ENCODE assay signal across 10 mouse cellular contexts in the genomic region with DNA sequence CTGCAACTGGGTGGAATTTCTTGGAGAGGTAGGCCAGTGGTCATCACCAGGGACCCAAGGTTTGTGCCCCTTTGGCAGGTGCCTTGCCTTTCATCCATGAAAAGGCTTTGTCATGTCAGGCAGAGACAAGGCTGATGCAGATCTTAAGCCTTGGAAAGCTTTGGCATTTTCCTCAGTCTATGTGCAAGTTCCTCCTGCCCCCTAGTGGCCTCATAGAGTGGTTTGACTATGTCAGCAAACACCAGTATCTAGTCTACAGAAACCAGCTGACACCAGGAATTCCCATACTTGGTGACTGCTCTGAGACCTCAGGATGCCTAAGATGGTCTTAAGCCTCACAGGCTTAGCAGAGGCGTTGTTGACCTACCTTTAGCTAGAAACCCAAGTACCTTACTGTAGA. TPM values are rescaled to one million over a fixed set of nuclear protein-coding genes. Genes with fewer than 3 reads are reported as not detected.
DNase-seq lines count a peak whose midpoint lies in the region; ATAC-seq and TF ChIP-seq lines count a peak whose summit lies in the region.
"Had no signal": no experiment of that assay in that cellular context is flagged by ENCODE, and none has a peak within 500 bp of the region (broad histone marks: within the 10 kb centered on the region; RNA-seq: fewer than 3 reads in every experiment).

No protein-coding gene starts in this region.

- TF ChIP-seq CTCF in CH12.LX (conservative IDR thresholded peaks at IDR 0.05 in 1 of 2, IDR thresholded peaks at IDR 0.05 in 1 of 2; ENCODE audit: low read depth in 2 of 2, low read length in 2 of 2): peak in 1 of 2 experiments; percentile 29; a peak in 2 of 4 replicates
- TF ChIP-seq CTCF in hindbrain, postnatal 0 days (IDR thresholded peaks at IDR 0.05; ENCODE audit: low read depth): peak; percentile 73

- no peaks in the 10 kb centered on the region for H3K79me2 ChIP-seq in CH12.LX (replicated peaks; ENCODE audit: control insufficient read depth, extremely low read depth, insufficient read depth, poor library complexity, severe bottlenecking)

- H3K9ac ChIP-seq in CH12.LX (ENCODE audit: insufficient read depth, low read depth): no peak overlapping the region
- H3K9ac ChIP-seq in embryonic facial prominence, embryonic 11.5 days (replicated peaks; ENCODE audit: low read length): no peak overlapping the region
- H3K9ac ChIP-seq in hindbrain, postnatal 0 days (replicated peaks; ENCODE audit: low read length): no peak overlapping the region
- H3K9ac ChIP-seq in midbrain, embryonic 13.5 days (replicated peaks): no peak overlapping the region
- H3K9ac ChIP-seq: limb, embryonic 12.5 days had no signal

- dilution Hi-C loops in CH12.LX (cut with MboI; ENCODE audit: extremely low pct_ligation_motif_present, extremely low pct_unique_long_range_greater_than_20kb, low sequenced_read_pairs): no loop called here

- in situ Hi-C loops in CH12.LX (cut with MboI; ENCODE audit: low pct_ligation_motif_present, low pct_unique_long_range_greater_than_20kb, low sequenced_read_pairs): loop anchor here (25.0 kb wide), 1 partner anchor 311 kb away; no protein-coding TSS in a partner anchor

- H3K9me3 ChIP-seq in CH12.LX (replicated peaks; ENCODE audit: low read length): peaks cover 16% of the 10 kb centered on the region
- H3K9me3 ChIP-seq in embryonic facial prominence, embryonic 11.5 days (replicated peaks; ENCODE audit: control insufficient read depth, low read length): no peaks in the 10 kb centered on the region
- no peaks in the 10 kb centered on the region for H3K9me3 ChIP-seq in hindbrain, postnatal 0 days (ENCODE audit: low read length)
- H3K9me3 ChIP-seq in midbrain, embryonic 13.5 days: no peaks in the 10 kb centered on the region
- H3K9me3 ChIP-seq: limb, embryonic 12.5 days had no signal

- no peaks in the 10 kb centered on the region for H3K27me3 ChIP-seq in CH12.LX (replicated peaks)
- H3K27me3 ChIP-seq in embryonic facial prominence, embryonic 11.5 days (ENCODE audit: control insufficient read depth, insufficient read depth, low read length): no peaks in the 10 kb centered on the region
- H3K27me3 ChIP-seq in hindbrain, postnatal 0 days (ENCODE audit: insufficient read depth, low read length): no peaks in the 10 kb centered on the region
- H3K27me3 ChIP-seq in midbrain, embryonic 13.5 days: no peaks in the 10 kb centered on the region
- H3K27me3 ChIP-seq: limb, embryonic 12.5 days had no signal

- TF ChIP-seq EP300 in CH12.LX (IDR thresholded peaks at IDR 0.05; ENCODE audit: low read length): no peak

- H3K4me3 ChIP-seq in CH12.LX (replicated peaks in 1 of 3; ENCODE audit: low read depth in 2 of 3, low read length in 2 of 3, poor library complexity in 1 of 3): no peak overlapping the region
- no peak overlapping the region for H3K4me3 ChIP-seq in embryonic facial prominence, embryonic 11.5 days (ENCODE audit: low read depth, low read length)
- H3K4me3 ChIP-seq in hindbrain, postnatal 0 days (ENCODE audit: low read length): no peak overlapping the region
- H3K4me3 ChIP-seq in midbrain, embryonic 13.5 days (replicated peaks): no peak overlapping the region
- H3K4me3 ChIP-seq: limb, embryonic 12.5 days had no signal

- no peak overlapping the region for H3K27ac ChIP-seq in CH12.LX (ENCODE audit: insufficient read depth, low read depth)
- no peak overlapping the region for H3K27ac ChIP-seq in embryonic facial prominence, embryonic 11.5 days (replicated peaks; ENCODE audit: low read depth, low read length)
- no peak overlapping the region for H3K27ac ChIP-seq in hindbrain, postnatal 0 days
- H3K27ac ChIP-seq in midbrain, embryonic 13.5 days: no peak overlapping the region
- H3K27ac ChIP-seq: limb, embryonic 12.5 days had no signal

- WGBS in embryonic facial prominence, embryonic 11.5 days: 26% methylated on average over 1 of the region's 1 CpGs
- 20% methylated on average over 1 of the region's 1 CpGs for WGBS in hindbrain, postnatal 0 days
- WGBS in midbrain, embryonic 13.5 days: 19% methylated on average over 1 of the region's 1 CpGs

- no peaks in the 10 kb centered on the region for H3K4me1 ChIP-seq in CH12.LX (ENCODE audit: control insufficient read depth in 1 of 2, insufficient read depth in 2 of 2)
- no peaks in the 10 kb centered on the region for H3K4me1 ChIP-seq in embryonic facial prominence, embryonic 11.5 days (ENCODE audit: control insufficient read depth, insufficient read depth, low read length)
- no peaks in the 10 kb centered on the region for H3K4me1 ChIP-seq in hindbrain, postnatal 0 days (ENCODE audit: insufficient read depth, low read length)
- H3K4me1 ChIP-seq in midbrain, embryonic 13.5 days (replicated peaks): no peaks in the 10 kb centered on the region
- H3K4me1 ChIP-seq: limb, embryonic 12.5 days had no signal

- H3K4me2 ChIP-seq in CH12.LX (ENCODE audit: insufficient read depth, low read depth, poor library complexity, severe bottlenecking): no peak overlapping the region
- H3K4me2 ChIP-seq in embryonic facial prominence, embryonic 11.5 days (ENCODE audit: low read depth, low read length): no peak overlapping the region
- H3K4me2 ChIP-seq in hindbrain, postnatal 0 days (ENCODE audit: low read depth, low read length): no peak overlapping the region
- no peak overlapping the region for H3K4me2 ChIP-seq in midbrain, embryonic 13.5 days (replicated peaks)
- H3K4me2 ChIP-seq: limb, embryonic 12.5 days had no signal

- no peaks in the 10 kb centered on the region for H3K36me3 ChIP-seq in CH12.LX (replicated peaks in 1 of 2; ENCODE audit: control insufficient read depth in 1 of 2, insufficient read depth in 1 of 2, low read length in 1 of 2)
- no peaks in the 10 kb centered on the region for H3K36me3 ChIP-seq in embryonic facial prominence, embryonic 11.5 days (replicated peaks; ENCODE audit: control insufficient read depth, insufficient read depth, low read depth, low read length)
- no peaks in the 10 kb centered on the region for H3K36me3 ChIP-seq in hindbrain, postnatal 0 days (ENCODE audit: insufficient read depth, low read length)
- H3K36me3 ChIP-seq in midbrain, embryonic 13.5 days: no peaks in the 10 kb centered on the region
- H3K36me3 ChIP-seq: limb, embryonic 12.5 days had no signal

- ATAC-seq in embryonic facial prominence, embryonic 11.5 days (replicated peaks; ENCODE audit: insufficient number of reproducible peaks, low FRiP score, low TSS enrichment, low read depth): peak; percentile 75
- ATAC-seq in hindbrain, postnatal 0 days: 0 out of 2 replicates have a peak, but pooled peaks have one; percentile 45
- peak; percentile 55; the same call in 1 of the 2 replicates for ATAC-seq in midbrain, embryonic 13.5 days
- ATAC-seq in inflammation-experienced regulatory T-cells, adult 6 months: no peak

- peak; percentile 16 for TF ChIP-seq RAD21 in CH12.LX (IDR thresholded peaks at IDR 0.05; ENCODE audit: low read depth, low read length)

- TF ChIP-seq POLR2A in CH12.LX (IDR thresholded peaks at IDR 0.05; ENCODE audit: low read depth, low read length): no peak

- DNase-seq in CH12.LX (ENCODE audit: extremely low read depth): peak; percentile 1
- peak; percentile 63 for DNase-seq in NIH3T3 (ENCODE audit: low read depth)
- peak; percentile 73 for DNase-seq in embryonic facial prominence, embryonic 11.5 days (ENCODE audit: low spot score)
- peak; percentile 67 for DNase-seq in hindbrain, postnatal 0 days (ENCODE audit: low spot score)
- DNase-seq in left cerebral cortex, adult 11 months (ENCODE audit: low spot score): peak; percentile 5
- no peak for DNase-seq in thymus, postnatal 36 days

TF ChIP-seq in CH12.LX, 34 proteins besides CTCF, POLR2A, EP300 and RAD21:
- TF ChIP-seq ZC3H11A (IDR thresholded peaks at IDR 0.05; ENCODE audit: low read depth, low read length): no peak
- no peak for TF ChIP-seq SMC3 (IDR thresholded peaks at IDR 0.05; ENCODE audit: low read depth, low read length)
- TF ChIP-seq ZKSCAN1 (IDR thresholded peaks at IDR 0.05; ENCODE audit: borderline replicate concordance, low read depth, low read length): no peak
- no peak for TF ChIP-seq MAZ (IDR thresholded peaks at IDR 0.05; ENCODE audit: low read depth, low read length)
- no peak for TF ChIP-seq CHD1 (IDR thresholded peaks at IDR 0.05; ENCODE audit: low read depth, low read length)
- TF ChIP-seq BHLHE40 (IDR thresholded peaks at IDR 0.05; ENCODE audit: low read depth, low read length): no peak
- TF ChIP-seq MAFK (IDR thresholded peaks at IDR 0.05; ENCODE audit: insufficient replicate concordance, low read length): no peak
- no peak for TF ChIP-seq IRF4 (IDR thresholded peaks at IDR 0.05; ENCODE audit: low read depth, low read length)
- TF ChIP-seq HCFC1 (IDR thresholded peaks at IDR 0.05; ENCODE audit: low read depth, low read length): no peak

RNA-seq across cellular contexts. Expression of a gene that starts 24.2 kb away (rescaled TPM):
- total RNA-seq in CH12.LX (2012; rRNA removed) (not detected in 2 replicates), CH12.LX (2014; rRNA removed) (not detected in 2 replicates)
- not detected in 2 replicates for polyA plus RNA-seq in CH12.LX (2012; ENCODE audit: insufficient read length, low read depth)
- polyA plus RNA-seq in embryonic facial prominence, embryonic 11.5 days (2014; fragmentation: Nextera tagmentation; extraction: Ambion mirVana): not detected in 2 replicates
- total RNA-seq in hindbrain, postnatal 0 days (2014; rRNA removed): not detected in 2 replicates
- polyA plus RNA-seq in hindbrain, postnatal 0 days (2015; fragmentation: Nextera tagmentation; extraction: Ambion mirVana): not detected in 2 replicates
- not detected in 2 replicates for polyA plus RNA-seq in midbrain, embryonic 13.5 days (2015; fragmentation: Nextera tagmentation; extraction: Ambion mirVana)
- not detected for polyA plus RNA-seq in inflammation-experienced regulatory T-cells, adult 6 months (2017; shearing (Covaris generic))
- total RNA-seq: common myeloid progenitor, adult 5-6 weeks had no signal
- polyA plus RNA-seq: limb, embryonic 12.5 days had no signal

RNA-seq across cellular contexts. Expression of a gene that starts 58.2 kb away (rescaled TPM):
- total RNA-seq in CH12.LX (2012; rRNA removed): not detected in 2 replicates
- total RNA-seq in CH12.LX (2014; rRNA removed): not detected in 2 replicates
- not detected in 2 replicates for polyA plus RNA-seq in CH12.LX (2012; ENCODE audit: insufficient read length, low read depth)
- polyA plus RNA-seq in embryonic facial prominence, embryonic 11.5 days (2014; fragmentation: Nextera tagmentation; extraction: Ambion mirVana): not detected in 2 replicates
- total RNA-seq in hindbrain, postnatal 0 days (2014; rRNA removed): 5.3 and 5.4 TPM in 2 replicates
- 5.5 and 6.2 TPM in 2 replicates for polyA plus RNA-seq in hindbrain, postnatal 0 days (2015; fragmentation: Nextera tagmentation; extraction: Ambion mirVana)
- polyA plus RNA-seq in midbrain, embryonic 13.5 days (2015; fragmentation: Nextera tagmentation; extraction: Ambion mirVana): 0.59 and 1.0 TPM in 2 replicates
- polyA plus RNA-seq in inflammation-experienced regulatory T-cells, adult 6 months (2017; shearing (Covaris generic)): under 1 TPM in 1 of 3 experiments, not detected in 2; 0.16 TPM
- total RNA-seq: common myeloid progenitor, adult 5-6 weeks had no signal
- polyA plus RNA-seq: limb, embryonic 12.5 days had no signal

Comparison
In these comparisons a context has a peak if more than half of its experiments do, and no peak if none do; other contexts are left out.
1. DNase-seq: peak in CH12.LX (single experiment), NIH3T3 (single experiment), embryonic facial prominence, embryonic 11.5 days (single experiment), hindbrain, postnatal 0 days (single experiment) and left cerebral cortex, adult 11 months (single experiment); none in thymus, postnatal 36 days (0 of 2).